Mouse (Mus musculus) G1E (cell line): ENCODE results near the gene H2-Q2. TPM values are rescaled to one million over a fixed set of nuclear protein-coding genes. Genes with fewer than 3 reads are reported as not detected.
A peak's percentile ranks its signal among the peaks of the same experiment; 100 is the strongest.
"Not testable (repeated sequence)": the region's sequence is repeated elsewhere in the genome, so short reads cannot be mapped to it uniquely, and the experiment has no call there.

Experiments used
- ATAC-seq: 2 replicates; pipeline ENCODE4 v1.8.0; 2016; ENCODE audit warnings: mild to moderate bottlenecking; ENCODE audit not compliant: insufficient number of reproducible peaks, poor library complexity, low FRiP score, severe bottlenecking; ENCODE audit errors: extremely low read depth
- DNase-seq: peaks from one replicate; pipeline ENCODE4 v3.0.0; 2012; ENCODE audit warnings: low spot score
- H3K27me3 ChIP-seq: 2 replicates; pipeline ENCODE4 v1.6.1; 2012; ENCODE audit warnings: mild to moderate bottlenecking, low read length, inconsistent platforms; ENCODE audit not compliant: insufficient read depth
- H3K36me3 ChIP-seq: replicated peaks from 2 replicates; pipeline ENCODE3; 2012; ENCODE audit warnings: mild to moderate bottlenecking, inconsistent platforms
- H3K4me1 ChIP-seq: 2 replicates; pipeline ENCODE4 v1.6.1; 2012; ENCODE audit warnings: low read depth, low read length, inconsistent platforms, mixed read lengths; ENCODE audit not compliant: insufficient read depth
- H3K4me3 ChIP-seq: 2 replicates; pipeline ENCODE4 v1.5.1; 2012; ENCODE audit warnings: low read depth, mild to moderate bottlenecking, inconsistent platforms, low read length, moderate library complexity, mixed read lengths
- H3K9me3 ChIP-seq: replicated peaks from 2 replicates; pipeline ENCODE4 v1.6.1; 2012; ENCODE audit warnings: inconsistent platforms
- CTCF ChIP-seq: IDR thresholded peaks from 2 replicates; pipeline ENCODE4 v1.5.1; 2012; ENCODE audit warnings: low read depth, low read length, inconsistent platforms, mixed read lengths
- GATA1 ChIP-seq: IDR thresholded peaks from 2 replicates; pipeline ENCODE4 v1.6.1; 2012; ENCODE audit warnings: borderline replicate concordance, low read length, inconsistent platforms, mixed read lengths
- GATA2 ChIP-seq: IDR thresholded peaks from 2 replicates; pipeline ENCODE4 v1.6.1; 2012; ENCODE audit warnings: low read depth, low read length, inconsistent platforms, borderline replicate concordance
- POLR2AphosphoS5 ChIP-seq: IDR thresholded peaks from 2 replicates; pipeline ENCODE4 v1.6.1; 2012; ENCODE audit warnings: low read depth, low read length, inconsistent platforms; ENCODE audit not compliant: insufficient replicate concordance
- TAL1 ChIP-seq: conservative IDR thresholded peaks from 2 replicates; pipeline ENCODE4 v1.6.1; 2012; ENCODE audit warnings: low read depth, low read length, inconsistent platforms, mixed read lengths
- polyA plus RNA-seq: library from polyadenylated mRNA; stranded (reverse); fragments of >175 nt; gene quantifications from 2 replicates; pipeline ENCODE4 v1.2.3, GENCODE M21; 2012
- total RNA-seq, 2 experiments: library from RNA; stranded (forward) in 1 of 2; stranded (reverse) in 1 of 2; fragments of 200-1000 nt in 1 of 2; fragments of >200 nt in 1 of 2; fragmentation: Nextera tagmentation in 1 of 2; gene quantifications; 2 replicates each; pipeline ENCODE4 v1.2.3; 2014 to 2017

Gene H2-Q2
- total RNA-seq (2014; fragmentation: Nextera tagmentation) (not detected in 2 replicates), total RNA-seq (2017) (not detected in 2 replicates), polyA plus RNA-seq (not detected in 2 replicates)

DNA sequence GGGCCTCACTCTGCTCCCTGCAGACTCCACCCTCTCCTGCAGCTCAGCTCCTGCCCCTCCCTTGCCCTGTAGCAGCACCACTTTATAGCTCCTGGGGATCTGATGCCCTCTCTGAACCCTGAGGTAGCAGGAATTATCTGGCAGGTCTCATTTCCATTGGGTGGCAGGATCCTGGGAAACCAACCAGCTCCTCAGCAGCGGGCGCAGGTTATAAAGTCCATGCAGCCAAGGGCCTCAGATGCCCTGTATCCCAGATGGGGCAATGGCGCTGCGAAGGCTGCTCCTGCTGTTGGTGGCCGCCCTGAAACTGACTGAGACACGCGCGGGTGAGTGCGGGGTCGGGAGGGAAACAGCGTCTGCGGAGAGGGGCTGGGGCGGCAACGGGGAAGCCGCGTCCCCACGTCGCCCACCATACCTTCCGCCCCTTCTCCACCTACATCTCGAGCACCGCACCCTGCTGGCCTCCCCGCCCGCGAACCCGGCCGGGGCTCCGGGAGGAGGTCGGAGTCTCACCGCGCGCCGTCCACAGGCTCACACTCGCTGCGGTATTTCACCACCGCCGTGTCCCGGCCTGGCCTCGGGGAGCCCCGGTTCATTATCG lies at the start of gene H2-Q2:
TSS of gene H2-Q2 (plus strand) at position 172 of the 601 bp plus-strand sequence.
- TF ChIP-seq GATA2 (no peak), TAL1 (no peak), GATA1 (no peak), POLR2AphosphoS5 (no peak), CTCF (no peak)
- DNase-seq: no peak
- H3K4me1 ChIP-seq: no peaks in the 10 kb centered on the region
- no peak within 1 kb of the TSS; the same call in 1 of the 2 replicates for H3K4me3 ChIP-seq
- H3K36me3 ChIP-seq: no peaks in the 10 kb centered on the region
- no peak for ATAC-seq
- H3K27me3 ChIP-seq: peaks cover 19% of the 10 kb centered on the region
- no peaks in the 10 kb centered on the region for H3K9me3 ChIP-seq

DNA sequence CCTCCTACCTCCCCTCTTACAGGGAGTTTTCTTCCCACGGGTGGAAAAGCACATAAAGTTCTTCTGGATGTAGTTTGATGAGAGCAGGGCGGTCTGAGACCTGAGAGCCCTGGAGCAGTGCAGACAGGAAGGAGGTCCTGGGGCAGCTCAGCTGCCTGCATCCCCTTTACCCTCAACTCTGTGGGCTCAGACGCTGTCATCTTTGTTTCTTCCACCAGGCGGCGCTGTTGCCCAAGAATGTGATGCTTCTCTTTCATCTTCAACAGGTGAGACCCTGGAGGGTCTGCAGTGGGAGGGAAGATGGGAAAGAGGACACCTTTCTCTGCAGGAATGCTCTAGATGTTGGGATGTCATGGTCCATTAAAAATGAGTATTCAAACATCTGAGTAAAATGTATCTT lies 46.2 kb upstream of the H2-Q2 start:
- not testable (repeated sequence) for DNase-seq, H3K4me1 ChIP-seq, H3K9me3 ChIP-seq, ATAC-seq, H3K4me3 ChIP-seq, H3K36me3 ChIP-seq
- peaks cover 15% of the 10 kb centered on the region for H3K27me3 ChIP-seq
- peak; percentile 87 for TF ChIP-seq CTCF

DNA sequence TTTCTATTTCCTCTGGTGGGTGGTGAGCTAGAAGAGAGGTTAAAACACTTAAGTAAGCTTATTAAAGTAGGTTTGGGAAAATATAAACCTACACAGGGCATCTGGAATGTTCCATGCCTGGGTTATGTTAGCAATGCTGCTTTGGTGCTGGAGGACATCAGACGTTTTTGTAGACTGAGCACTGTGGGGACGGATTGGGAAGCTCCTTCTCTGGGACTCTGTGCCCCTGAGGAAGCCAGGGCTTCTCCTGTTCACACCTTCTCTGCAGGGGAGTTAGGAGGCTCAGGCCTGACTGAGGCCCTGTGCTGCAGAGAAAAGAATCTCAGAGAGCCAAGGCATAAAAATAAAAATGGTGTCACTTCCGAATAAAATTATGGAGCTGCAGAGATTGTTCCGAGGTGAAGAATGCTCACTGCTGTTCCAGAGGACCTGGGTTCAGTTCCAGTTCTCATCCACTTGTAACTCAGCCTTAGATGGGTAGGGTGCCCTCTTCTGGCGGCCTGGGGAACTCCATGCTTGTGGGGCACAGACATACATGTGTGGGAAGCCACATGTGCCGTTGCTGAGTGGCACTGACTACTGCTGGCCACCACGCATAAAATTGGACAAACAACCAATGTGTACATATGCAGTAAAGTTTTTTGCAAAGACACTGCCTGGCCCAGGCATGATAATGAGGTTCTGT lies 41.6 kb upstream of the H2-Q2 start:
- H3K4me1 ChIP-seq, DNase-seq: not testable (repeated sequence)

DNA sequence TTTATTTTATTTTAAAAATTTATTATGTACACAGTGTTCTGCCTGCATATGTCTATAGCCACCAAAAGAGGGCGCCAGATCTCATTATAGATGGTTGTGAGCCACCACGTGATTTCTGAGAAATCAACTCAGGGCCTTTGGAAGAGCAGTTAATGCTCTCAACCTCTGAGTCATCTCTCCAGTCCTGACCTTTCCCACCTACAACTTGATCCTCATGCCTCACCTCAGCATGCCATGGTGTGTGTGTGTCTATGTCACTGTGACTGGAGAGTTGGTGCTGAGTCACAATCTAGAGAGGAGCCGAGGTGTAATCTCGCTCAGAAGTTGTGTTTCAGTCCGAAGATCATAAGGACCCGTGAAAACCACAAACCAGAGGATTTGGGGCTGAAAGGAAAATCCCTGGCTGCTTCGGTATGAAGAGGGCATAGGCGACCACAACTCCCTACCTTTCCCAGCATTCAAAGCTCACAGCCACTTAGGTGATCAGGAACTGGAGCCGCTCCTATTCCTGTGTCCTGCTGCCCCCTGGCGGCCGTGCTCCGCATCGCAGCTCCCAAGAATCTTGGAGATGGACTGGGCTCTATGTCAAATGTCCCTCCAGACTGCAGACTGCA lies 40.3 kb upstream of the H2-Q2 start:
- TF ChIP-seq GATA2 (no peak), CTCF (peak; percentile 79; the same call in 1 of the 2 replicates), POLR2AphosphoS5 (no peak), GATA1 (no peak)
- no peak overlapping the region; the same call in 1 of the 2 replicates for H3K4me3 ChIP-seq
- peak; percentile 22; the same call in 1 of the 2 replicates for ATAC-seq
- peaks cover 9% of the 10 kb centered on the region for H3K9me3 ChIP-seq
- H3K36me3 ChIP-seq: no peaks in the 10 kb centered on the region
- DNase-seq: peak; percentile 13
- H3K4me1 ChIP-seq: peaks cover 5% of the 10 kb centered on the region
- no peaks in the 10 kb centered on the region; the same call in 1 of the 2 replicates for H3K27me3 ChIP-seq

More for the DNA sequence above, 41.6 kb upstream of the H2-Q2 start:
- H3K9me3 ChIP-seq, H3K4me3 ChIP-seq, H3K36me3 ChIP-seq, H3K27me3 ChIP-seq, ATAC-seq: not testable (repeated sequence)

DNA sequence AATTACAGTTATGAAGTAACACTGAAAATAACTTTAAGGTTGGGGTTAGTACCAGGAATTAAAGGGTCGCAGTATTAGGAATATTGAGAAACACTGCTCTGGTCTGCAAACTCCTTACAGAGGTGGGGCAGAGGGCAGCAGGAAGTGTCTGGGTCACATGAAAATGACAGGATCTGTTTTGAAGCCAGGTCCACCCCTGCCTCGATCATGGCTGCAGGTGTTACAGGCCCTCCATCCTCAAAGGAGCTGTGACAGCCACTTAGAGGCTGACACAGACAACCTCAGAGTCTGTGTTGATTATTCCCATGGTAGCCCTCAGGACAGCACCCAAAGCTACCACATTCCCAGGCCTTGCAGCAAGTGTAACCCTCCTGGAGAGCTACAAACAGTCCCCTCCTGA lies 38.8 kb upstream of the H2-Q2 start:
- TF ChIP-seq TAL1 (no peak), GATA1 (no peak), CTCF (no peak), GATA2 (no peak), POLR2AphosphoS5 (no peak)
- peaks cover under 1% of the 10 kb centered on the region; the same call in 1 of the 2 replicates for H3K27me3 ChIP-seq
- DNase-seq (no peak), ATAC-seq (no peak)
- no peak overlapping the region for H3K4me3 ChIP-seq
- no peaks in the 10 kb centered on the region for H3K36me3 ChIP-seq
- H3K4me1 ChIP-seq: peaks cover 5% of the 10 kb centered on the region
- H3K9me3 ChIP-seq: peaks cover 9% of the 10 kb centered on the region

DNA sequence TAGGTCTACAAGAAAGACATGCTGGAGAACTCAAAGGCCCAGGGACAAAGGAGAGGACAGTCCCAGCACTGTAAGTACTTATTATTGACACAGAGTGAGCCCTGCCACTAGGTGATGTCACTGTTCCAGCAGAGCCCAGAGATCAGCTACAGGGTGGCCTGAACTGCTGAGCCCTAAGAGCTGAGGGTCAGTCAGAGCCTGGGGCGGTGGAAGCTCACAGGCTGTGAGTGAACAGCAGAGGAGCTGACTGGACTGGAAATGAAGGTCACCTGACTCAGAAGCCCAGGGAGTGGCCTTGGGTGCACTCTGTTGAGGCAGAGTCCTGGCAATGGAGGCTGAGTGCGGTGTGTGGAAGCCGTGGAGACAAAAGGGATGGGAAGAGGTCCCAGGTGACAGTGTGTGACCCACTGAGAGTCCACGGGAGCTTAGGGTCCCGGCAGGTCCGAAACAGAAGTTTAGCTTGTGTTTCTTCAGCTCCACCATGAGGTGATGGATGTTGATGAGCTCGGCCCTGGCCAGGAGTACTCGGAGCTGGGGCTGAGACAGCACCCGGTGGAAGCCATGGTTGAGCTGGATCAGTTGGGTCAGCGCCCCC lies 38.2 kb upstream of the H2-Q2 start:
- ATAC-seq (no peak), DNase-seq (no peak)
- TF ChIP-seq TAL1 (no peak), GATA1 (no peak), GATA2 (no peak), CTCF (no peak), POLR2AphosphoS5 (no peak)
- Histone ChIP-seq H3K27me3 (peaks cover 4% of the 10 kb centered on the region; the same call in 1 of the 2 replicates), H3K4me3 (no peak overlapping the region), H3K9me3 (peaks cover 9% of the 10 kb centered on the region), H3K36me3 (no peaks in the 10 kb centered on the region), H3K4me1 (peaks cover 5% of the 10 kb centered on the region)
